Mouse (Mus musculus): ENCODE measurements at regions not wholly inside any gene's neighbourhood (a gene's known extent, or its start where the extent isn't known, plus 50 kb on each side); places are given as distances from the start of the nearest gene placed in this dataset.
"Not testable (repeated sequence)": the region's sequence is repeated elsewhere in the genome, so short reads cannot be mapped to it uniquely, and the experiment has no call there.

DNA sequence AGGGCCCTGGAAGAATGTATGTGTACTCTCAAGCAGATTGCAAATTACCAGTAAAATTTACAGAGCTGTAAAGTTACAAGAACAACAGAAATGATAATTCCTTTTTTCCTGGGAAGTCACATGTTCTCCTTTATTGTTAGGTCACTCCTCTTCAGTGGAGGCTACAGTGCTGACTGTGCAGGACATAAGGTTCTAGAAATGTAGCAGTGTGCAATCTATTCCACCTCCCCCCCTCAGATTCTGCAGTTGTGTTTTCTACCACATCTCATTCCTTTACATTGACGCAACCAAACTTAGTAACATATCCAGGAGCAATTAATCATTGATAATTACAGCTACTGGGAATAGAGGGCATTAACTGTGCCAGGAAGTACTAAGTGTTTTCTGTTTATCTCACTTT is 385.3 kb upstream of the Tnc start:
- Histone ChIP-seq H3K4me3 (ENCODE audit: low read depth, low read length) (no peak overlapping the region), H3K9ac (no peak overlapping the region), H3K9me3 (ENCODE audit: low read depth, low read length) (no peaks in the 10 kb centered on the region), H3K4me2 (no peak overlapping the region), H3K27ac (ENCODE audit: low read depth) (no peak overlapping the region), H3K36me3 (ENCODE audit: insufficient read depth) (no peaks in the 10 kb centered on the region), H3K4me1 (ENCODE audit: insufficient read depth) (no peaks in the 10 kb centered on the region), H3K27me3 (ENCODE audit: insufficient read depth, low read length) (no peaks in the 10 kb centered on the region)
- WGBS, result 41% methylated on average over 1 of the region's 1 CpGs
- DNase-seq (no peak), ATAC-seq (ENCODE audit: insufficient read depth) (no peak)
- no peak for TF ChIP-seq CTCF (IDR thresholded peaks at IDR 0.05; ENCODE audit: low read depth)

DNA sequence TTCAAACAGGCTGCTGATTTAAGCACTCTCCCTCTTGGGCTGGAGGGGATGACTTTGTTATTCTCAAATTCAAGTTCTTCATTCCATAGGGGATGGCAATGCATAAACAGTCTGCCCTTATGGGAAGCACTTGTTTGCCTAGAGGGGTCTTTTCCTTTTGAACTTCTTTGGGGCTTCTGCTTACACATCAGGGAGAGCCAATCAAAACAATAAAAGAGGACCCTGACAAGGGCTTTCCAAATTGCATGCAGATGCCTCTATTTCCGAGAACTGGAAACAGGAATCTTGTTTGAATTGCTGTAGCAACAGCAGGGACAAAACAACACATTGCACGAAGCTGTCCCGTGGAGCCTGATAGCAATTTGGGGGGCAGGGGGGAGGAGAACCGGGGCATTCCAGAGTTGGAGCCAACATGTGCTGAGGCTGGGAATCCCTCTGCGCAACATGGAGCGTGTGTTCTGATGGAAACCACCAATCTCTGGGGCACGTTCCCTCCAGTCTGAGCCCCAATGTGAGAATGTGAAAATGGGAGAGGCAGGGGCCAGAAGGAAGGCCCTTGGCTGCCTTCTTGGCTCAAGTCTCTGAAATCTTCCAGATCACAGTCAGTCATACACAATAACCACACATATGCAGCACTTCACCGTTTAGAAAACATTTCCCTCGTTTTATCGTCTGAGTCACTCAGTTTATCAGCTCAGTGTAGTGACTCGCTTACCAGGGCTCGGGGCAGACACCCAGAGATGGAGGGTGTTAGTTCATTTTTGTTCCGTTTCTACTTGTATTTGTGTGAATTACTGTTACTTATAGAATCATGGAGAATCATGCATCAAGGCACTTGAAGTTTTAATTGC is 391.2 kb upstream of the Tnc start:
- ATAC-seq (ENCODE audit: insufficient read depth) (peak; percentile 73), DNase-seq (peak; percentile 40)
- no peaks in the 10 kb centered on the region for H3K9me3 ChIP-seq (ENCODE audit: low read depth, low read length)
- H3K27me3 ChIP-seq (ENCODE audit: insufficient read depth, low read length), result no peaks in the 10 kb centered on the region
- no peak overlapping the region for H3K27ac ChIP-seq (ENCODE audit: low read depth)
- H3K9ac ChIP-seq, result no peak overlapping the region
- H3K36me3 ChIP-seq (ENCODE audit: insufficient read depth), result no peaks in the 10 kb centered on the region
- no peaks in the 10 kb centered on the region for H3K4me1 ChIP-seq (ENCODE audit: insufficient read depth)
- WGBS, result 41% methylated on average over 13 of the region's 13 CpGs
- H3K4me2 ChIP-seq, result no peak overlapping the region
- H3K4me3 ChIP-seq (ENCODE audit: low read depth, low read length), result no peak overlapping the region
- TF ChIP-seq CTCF (IDR thresholded peaks at IDR 0.05; ENCODE audit: low read depth), result no peak

DNA sequence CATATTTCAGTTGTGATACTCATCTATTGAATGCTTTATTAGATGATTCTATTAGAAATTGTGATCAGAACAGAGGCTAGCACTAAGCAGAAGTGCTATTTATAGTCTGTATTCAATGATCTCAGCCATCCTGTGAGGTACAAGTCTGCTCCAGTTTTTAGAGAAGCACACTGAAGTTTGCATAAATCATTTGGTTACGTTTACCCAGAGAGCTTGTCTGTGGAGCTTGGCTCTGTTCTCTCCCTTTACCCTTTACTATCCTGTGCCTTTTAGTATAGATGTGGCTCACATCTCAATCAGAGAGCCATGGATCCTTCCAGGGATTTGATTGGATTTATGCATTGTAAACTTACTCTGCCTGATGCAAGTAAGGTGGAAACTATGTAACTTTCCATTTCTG is 404.6 kb upstream of the Tnc start:
- ATAC-seq (ENCODE audit: insufficient read depth) (no peak), DNase-seq (no peak)
- no peak overlapping the region for H3K4me3 ChIP-seq (ENCODE audit: low read depth, low read length)
- no peaks in the 10 kb centered on the region for H3K36me3 ChIP-seq (ENCODE audit: insufficient read depth)
- H3K9me3 ChIP-seq (ENCODE audit: low read depth, low read length), result no peaks in the 10 kb centered on the region
- H3K9ac ChIP-seq, result no peak overlapping the region
- TF ChIP-seq CTCF (IDR thresholded peaks at IDR 0.05; ENCODE audit: low read depth), result no peak
- no peaks in the 10 kb centered on the region for H3K4me1 ChIP-seq (ENCODE audit: insufficient read depth)
- H3K4me2 ChIP-seq, result no peak overlapping the region
- H3K27ac ChIP-seq (ENCODE audit: low read depth), result no peak overlapping the region
- 26% methylated on average over 1 of the region's 1 CpGs for WGBS
- H3K27me3 ChIP-seq (ENCODE audit: insufficient read depth, low read length), result no peaks in the 10 kb centered on the region

DNA sequence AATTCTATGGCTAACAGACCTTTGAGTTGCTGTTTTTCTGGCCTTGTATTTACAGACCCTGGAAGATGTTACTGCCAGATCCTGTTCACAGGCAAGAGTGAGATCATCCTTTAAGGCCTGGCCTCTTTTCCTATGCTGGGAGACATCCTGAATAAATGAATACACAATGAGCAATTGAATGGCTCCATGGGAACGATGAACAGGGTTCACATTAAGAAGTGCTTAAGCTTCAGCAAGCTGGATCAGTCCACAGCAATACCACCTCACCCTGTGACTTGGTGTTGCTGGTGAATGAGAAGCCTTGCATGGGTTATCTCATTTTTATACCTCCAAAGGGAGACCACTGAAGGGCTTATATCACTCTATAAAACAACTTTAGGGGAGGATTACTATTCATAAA is 405.1 kb upstream of the Tnc start:
- Histone ChIP-seq H3K36me3 (ENCODE audit: insufficient read depth) (no peaks in the 10 kb centered on the region), H3K27ac (ENCODE audit: low read depth) (no peak overlapping the region), H3K4me3 (ENCODE audit: low read depth, low read length) (no peak overlapping the region), H3K9me3 (ENCODE audit: low read depth, low read length) (no peaks in the 10 kb centered on the region), H3K27me3 (ENCODE audit: insufficient read depth, low read length) (no peaks in the 10 kb centered on the region), H3K4me1 (ENCODE audit: insufficient read depth) (no peaks in the 10 kb centered on the region), H3K4me2 (no peak overlapping the region), H3K9ac (no peak overlapping the region)
- no peak for DNase-seq
- no peak for ATAC-seq (ENCODE audit: insufficient read depth)
- no peak for TF ChIP-seq CTCF (IDR thresholded peaks at IDR 0.05; ENCODE audit: low read depth)
- WGBS, result 67% methylated on average over 1 of the region's 1 CpGs

DNA sequence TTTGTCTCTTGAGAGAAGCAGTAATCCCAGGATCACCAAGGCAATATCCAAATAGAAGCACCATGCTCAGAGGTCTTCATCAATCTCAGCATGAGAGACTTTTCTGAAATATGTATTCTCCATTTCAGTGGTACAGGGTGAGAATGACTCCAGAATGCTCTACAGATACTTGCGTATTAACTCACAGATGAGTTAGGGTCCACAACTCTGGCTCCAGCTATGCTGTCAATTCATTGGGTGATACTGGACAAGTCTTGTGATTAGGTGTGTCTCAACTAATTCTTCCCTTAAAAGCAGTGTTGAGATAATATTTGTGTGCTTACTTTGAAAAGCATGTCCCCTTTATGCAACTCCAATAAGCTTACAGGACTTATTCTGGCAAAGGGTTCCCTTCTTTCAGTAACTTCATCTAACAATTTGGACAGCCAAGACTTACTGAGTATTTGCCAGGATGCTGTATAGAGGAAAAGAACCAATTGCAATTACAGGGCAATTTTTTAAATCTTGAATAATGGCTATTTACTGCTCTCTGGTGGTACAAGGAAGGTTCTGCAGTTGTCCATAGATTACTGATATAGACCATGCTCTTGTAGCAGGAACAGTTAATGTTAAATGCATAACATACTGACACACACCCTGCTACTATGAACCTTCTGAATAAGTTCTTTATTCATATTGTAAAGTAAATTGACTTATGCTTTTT is 445.6 kb upstream of the Tnc start:
- TF ChIP-seq CTCF (IDR thresholded peaks at IDR 0.05; ENCODE audit: low read depth), result peak; percentile 69
- H3K4me1 ChIP-seq (ENCODE audit: insufficient read depth), result no peaks in the 10 kb centered on the region
- no peaks in the 10 kb centered on the region for H3K27me3 ChIP-seq (ENCODE audit: insufficient read depth, low read length)
- no peaks in the 10 kb centered on the region for H3K9me3 ChIP-seq (ENCODE audit: low read depth, low read length)
- H3K4me2 ChIP-seq, result no peak overlapping the region
- 63% methylated on average over 1 of the region's 1 CpGs for WGBS
- peak; percentile 84 for DNase-seq
- H3K4me3 ChIP-seq (ENCODE audit: low read depth, low read length), result no peak overlapping the region
- H3K36me3 ChIP-seq (ENCODE audit: insufficient read depth), result no peaks in the 10 kb centered on the region
- no peak overlapping the region for H3K9ac ChIP-seq
- peak; percentile 65 for ATAC-seq (ENCODE audit: insufficient read depth)
- H3K27ac ChIP-seq (ENCODE audit: low read depth), result no peak overlapping the region

DNA sequence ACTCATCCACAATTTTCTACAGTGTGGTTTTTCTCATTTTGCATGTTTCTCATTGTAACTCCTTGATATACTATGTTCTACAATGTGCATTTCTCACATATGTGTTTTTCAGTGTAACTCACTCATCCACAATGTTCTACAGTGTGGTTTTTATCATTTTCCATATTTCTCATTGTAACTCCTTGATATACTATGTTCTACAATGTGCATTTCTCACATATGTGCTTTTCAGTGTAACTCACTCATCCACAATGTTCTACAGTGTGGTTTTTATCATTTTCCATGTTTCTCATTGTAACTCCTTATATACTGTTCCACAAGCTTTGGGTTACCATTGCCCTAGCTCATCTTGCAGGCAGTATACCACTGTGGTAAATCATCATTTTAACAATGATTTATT is 450.9 kb upstream of the Tnc start:
- H3K4me2 ChIP-seq; H3K4me3 ChIP-seq (ENCODE audit: low read depth, low read length); H3K27me3 ChIP-seq (ENCODE audit: insufficient read depth, low read length); H3K9ac ChIP-seq; H3K4me1 ChIP-seq (ENCODE audit: insufficient read depth); H3K36me3 ChIP-seq (ENCODE audit: insufficient read depth); H3K27ac ChIP-seq (ENCODE audit: low read depth); H3K9me3 ChIP-seq (ENCODE audit: low read depth, low read length): not testable (repeated sequence)
- ATAC-seq (ENCODE audit: insufficient read depth), result peak; percentile 74
- DNase-seq, result peak; percentile 49

DNA sequence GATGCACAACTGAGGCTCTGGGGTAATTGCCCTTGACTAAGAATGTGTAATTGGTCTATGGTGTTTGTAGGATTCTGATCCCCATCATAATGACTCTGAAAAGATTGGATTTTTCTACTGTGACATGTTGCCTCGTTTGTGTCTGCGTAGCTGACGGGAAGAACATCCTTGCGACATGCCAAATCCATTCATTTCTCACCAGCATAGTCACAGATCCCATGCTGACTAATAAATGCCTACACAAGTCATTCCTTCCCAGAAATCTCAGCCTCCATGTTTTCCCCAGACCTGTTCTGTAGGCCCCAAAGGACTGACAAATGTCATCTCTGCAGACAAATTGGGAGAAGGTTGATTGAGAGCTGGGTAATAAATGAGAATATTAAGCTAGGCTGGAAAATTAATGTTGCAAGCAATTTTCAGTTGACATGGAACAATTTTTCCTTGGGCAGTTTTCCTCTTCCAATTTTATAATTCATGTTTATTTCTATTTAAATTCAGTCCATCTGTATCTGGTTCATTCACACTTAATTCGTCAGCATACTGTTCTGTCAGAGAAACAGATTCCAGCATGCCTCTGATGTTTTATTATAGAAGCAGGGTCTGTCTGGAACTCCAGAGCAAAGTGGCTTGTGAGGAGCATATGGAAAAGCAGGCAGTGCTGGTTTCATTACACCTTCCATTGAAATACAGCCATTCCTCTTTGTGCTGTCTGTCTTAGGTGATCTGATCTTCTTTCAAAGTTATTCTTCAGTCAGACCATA is 454.0 kb upstream of the Tnc start:
- no peaks in the 10 kb centered on the region for H3K9me3 ChIP-seq (ENCODE audit: low read depth, low read length)

More for the DNA sequence above, 454.0 kb upstream of the Tnc start:
- Histone ChIP-seq H3K27me3 (ENCODE audit: insufficient read depth, low read length) (no peaks in the 10 kb centered on the region), H3K27ac (ENCODE audit: low read depth) (no peak overlapping the region), H3K36me3 (ENCODE audit: insufficient read depth) (no peaks in the 10 kb centered on the region), H3K4me2 (no peak overlapping the region), H3K4me3 (ENCODE audit: low read depth, low read length) (no peak overlapping the region), H3K9ac (no peak overlapping the region), H3K4me1 (ENCODE audit: insufficient read depth) (no peaks in the 10 kb centered on the region)
- peak; percentile 88 for DNase-seq
- peak; percentile 74; the same call in 1 of the 2 replicates for ATAC-seq (ENCODE audit: insufficient read depth)
- 60% methylated on average over 5 of the region's 5 CpGs for WGBS
- TF ChIP-seq CTCF (IDR thresholded peaks at IDR 0.05; ENCODE audit: low read depth), result no peak
